Mouse (Mus musculus) E14TG2a.4 (cell line): Measurements from ENCODE around the gene Olfr750.
A peak's percentile ranks its signal among the peaks of the same experiment; 100 is the strongest.
"Not testable (repeated sequence)": the region's sequence is repeated elsewhere in the genome, so short reads cannot be mapped to it uniquely, and the experiment has no call there.

Source experiments
- H3K27me3 ChIP-seq: 2 replicates; pipeline ENCODE4 v1.6.1; 2014; ENCODE audit warnings: low read length, control low read depth; ENCODE audit not compliant: insufficient read depth
- H3K36me3 ChIP-seq: 2 replicates; pipeline ENCODE4 v1.6.1; 2014; ENCODE audit warnings: low read length, control low read depth; ENCODE audit not compliant: insufficient read depth
- H3K4me1 ChIP-seq: replicated peaks from 2 replicates; pipeline ENCODE4 v1.6.1; 2014; ENCODE audit warnings: low read depth, low read length, control low read depth
- H3K4me3 ChIP-seq: replicated peaks from 2 replicates; pipeline ENCODE4 v1.5.1; 2014; ENCODE audit warnings: mild to moderate bottlenecking, low read length
- H3K9me3 ChIP-seq: 2 replicates; pipeline ENCODE4 v1.6.1; 2014; ENCODE audit warnings: low read length, control low read depth
- CTCF ChIP-seq: conservative IDR thresholded peaks from 2 replicates; pipeline ENCODE4 v1.5.1; 2014; ENCODE audit warnings: low read length
- NANOG ChIP-seq: IDR thresholded peaks from 2 replicates; pipeline ENCODE4 v1.6.1; 2014; ENCODE audit warnings: borderline replicate concordance, low read length, mixed read lengths
- POU5F1 ChIP-seq: IDR thresholded peaks from 2 replicates; pipeline ENCODE4 v1.6.1; 2014; ENCODE audit warnings: low read length, borderline replicate concordance

Olfr750 gene

DNA sequence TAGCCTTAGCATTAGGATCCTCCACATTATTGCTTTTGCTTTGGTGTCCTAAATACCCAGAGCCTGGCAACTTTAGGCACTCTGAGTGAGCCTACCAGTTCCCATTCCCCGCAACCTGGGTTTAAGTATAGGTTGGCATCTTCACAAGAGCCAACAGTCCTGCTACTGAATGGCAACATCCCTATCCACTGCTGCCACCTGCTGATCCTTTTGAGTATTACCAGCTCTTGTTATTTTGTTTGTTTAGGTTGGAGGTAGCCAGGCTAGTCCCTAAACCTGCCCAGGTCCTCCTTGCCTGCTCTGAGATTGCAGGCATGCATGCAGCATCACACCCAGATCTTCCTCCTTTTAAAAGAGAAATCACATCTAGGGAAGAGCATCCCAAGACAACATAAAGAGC lies 24.1 kb upstream of the Olfr750 start:
- TF ChIP-seq CTCF = 0 out of 2 replicates have a peak, but pooled peaks have one; percentile 11
- not testable (repeated sequence) for H3K27me3 ChIP-seq, H3K4me3 ChIP-seq, H3K9me3 ChIP-seq, H3K4me1 ChIP-seq, H3K36me3 ChIP-seq

DNA sequence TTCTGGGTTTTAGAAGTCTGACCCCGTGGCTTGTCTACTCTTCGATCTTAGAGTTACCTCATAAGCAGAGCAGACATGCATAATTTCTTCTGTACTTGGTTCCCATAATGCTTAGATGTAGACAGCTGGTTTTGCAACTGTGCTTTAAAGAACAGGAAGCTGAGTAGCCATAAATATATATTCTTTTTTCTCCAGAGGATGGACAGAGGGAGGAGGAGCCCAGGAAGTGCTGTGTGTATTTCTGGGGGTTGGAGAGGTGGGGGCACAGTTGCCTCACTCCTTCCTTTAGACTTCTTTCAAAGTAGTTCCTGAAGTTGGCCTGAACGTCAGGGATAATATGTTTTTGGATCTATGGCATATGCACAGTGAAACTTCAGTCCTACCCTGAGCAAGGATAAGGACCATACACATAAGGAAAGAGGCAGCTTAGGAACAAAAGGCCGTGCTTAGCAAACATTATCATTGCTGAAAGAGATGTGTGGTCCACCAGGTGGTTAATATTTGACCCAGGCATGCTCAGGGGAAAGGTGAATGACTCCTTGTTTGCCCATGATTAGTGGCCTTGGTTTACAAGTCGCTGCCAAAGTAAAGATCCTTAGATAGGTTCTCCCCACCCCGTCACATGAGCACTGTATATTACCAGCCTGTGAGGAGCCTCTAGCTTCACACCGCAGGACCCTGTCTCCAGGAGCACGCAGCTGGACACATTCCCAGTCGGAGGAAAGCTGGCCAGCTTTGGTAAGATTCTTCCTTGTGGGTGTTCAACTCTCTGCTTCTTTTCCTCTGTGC lies 21.7 kb upstream of the Olfr750 start:
- peaks cover 13% of the 10 kb centered on the region for H3K4me1 ChIP-seq
- no peak overlapping the region for H3K4me3 ChIP-seq
- H3K9me3 ChIP-seq = no peaks in the 10 kb centered on the region
- TF ChIP-seq POU5F1 = no peak
- no peaks in the 10 kb centered on the region for H3K36me3 ChIP-seq
- no peaks in the 10 kb centered on the region for H3K27me3 ChIP-seq

DNA sequence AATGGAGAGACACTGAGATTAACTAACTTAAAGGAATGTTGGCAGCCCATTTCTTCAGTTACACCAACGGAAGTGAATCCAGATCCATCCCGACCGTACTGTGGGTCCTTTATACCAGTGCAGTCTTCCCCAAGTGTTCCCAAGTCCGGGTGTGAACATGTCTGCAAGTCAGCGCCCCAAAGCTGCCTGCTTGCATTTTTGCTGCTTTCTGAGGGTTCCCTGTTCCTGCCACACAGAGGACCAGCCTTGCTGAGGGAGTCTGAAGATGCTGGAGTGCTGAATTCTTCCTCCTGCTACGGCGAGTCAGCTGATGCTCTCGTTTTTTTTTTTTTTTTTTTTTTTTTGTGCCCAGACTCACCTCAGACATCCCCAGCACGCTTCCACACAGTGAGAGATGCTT lies 20.7 kb upstream of the Olfr750 start:
- Histone ChIP-seq H3K36me3 (no peaks in the 10 kb centered on the region), H3K27me3 (no peaks in the 10 kb centered on the region), H3K9me3 (no peaks in the 10 kb centered on the region), H3K4me3 (no peak overlapping the region), H3K4me1 (peaks cover 13% of the 10 kb centered on the region)
- TF ChIP-seq NANOG (no peak), POU5F1 (no peak), CTCF (no peak)

- no peaks in the 10 kb centered on the region for H3K27me3 ChIP-seq
- TF ChIP-seq NANOG = no peak
- H3K4me1 ChIP-seq = peaks cover 13% of the 10 kb centered on the region
- H3K36me3 ChIP-seq = no peaks in the 10 kb centered on the region
- no peak overlapping the region for H3K4me3 ChIP-seq
- no peaks in the 10 kb centered on the region for H3K9me3 ChIP-seq
Measured at GRCm38 (mm10) chr14:51094096-51094875, 20.1 kb upstream of the Olfr750 start.

DNA sequence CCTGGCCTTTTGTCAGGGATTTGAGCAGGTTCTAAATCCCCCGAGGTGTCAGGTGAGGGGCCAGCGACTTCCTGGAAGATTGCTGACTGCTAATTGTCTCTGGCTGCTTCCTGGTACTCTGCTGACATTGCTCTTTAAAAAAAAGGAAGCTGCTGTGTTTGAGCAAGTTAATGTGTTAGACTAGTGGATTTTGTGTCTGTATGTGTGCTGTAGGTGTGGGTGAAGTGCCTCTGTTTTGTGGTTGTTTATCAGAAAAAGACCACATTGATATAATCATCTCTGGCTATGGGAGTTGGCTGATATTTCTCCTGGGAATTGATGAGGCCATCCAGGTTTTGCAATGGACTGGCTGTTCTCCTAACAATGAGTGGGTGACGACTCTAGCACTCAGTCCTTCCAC lies 19.3 kb upstream of the Olfr750 start:
- TF ChIP-seq NANOG (no peak), CTCF (no peak), POU5F1 (no peak)
- Histone ChIP-seq H3K36me3 (no peaks in the 10 kb centered on the region), H3K4me3 (no peak overlapping the region), H3K27me3 (no peaks in the 10 kb centered on the region), H3K4me1 (peaks cover 13% of the 10 kb centered on the region), H3K9me3 (no peaks in the 10 kb centered on the region)

DNA sequence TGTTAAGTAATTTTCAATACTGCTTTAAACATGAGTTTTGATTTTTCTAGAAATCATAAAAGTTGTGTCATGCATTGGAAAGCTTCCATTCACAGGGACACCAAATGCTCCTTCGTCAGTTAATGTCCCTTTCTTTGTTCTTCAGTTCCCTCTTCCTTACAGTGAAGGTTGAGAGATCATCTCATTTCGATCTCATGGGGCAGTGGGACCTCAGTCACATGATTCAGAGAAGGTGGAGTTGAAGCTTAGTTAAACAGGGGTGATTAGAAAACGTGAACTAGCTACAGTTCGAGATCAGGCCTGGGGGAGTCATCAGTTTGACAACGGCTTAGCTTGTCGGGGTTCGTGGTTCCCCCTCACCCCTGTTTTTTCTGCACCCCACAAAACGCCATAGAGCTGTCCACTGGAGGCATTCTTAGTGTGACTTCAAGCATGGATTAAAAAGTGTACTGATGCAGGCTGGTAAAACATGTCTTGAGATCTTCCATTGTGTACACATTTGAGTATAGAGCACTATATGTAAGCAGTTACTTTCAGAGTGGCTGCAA lies 17.9 kb upstream of the Olfr750 start:
- Histone ChIP-seq H3K36me3 (no peaks in the 10 kb centered on the region), H3K4me1 (peaks cover 18% of the 10 kb centered on the region), H3K27me3 (no peaks in the 10 kb centered on the region), H3K4me3 (no peak overlapping the region), H3K9me3 (no peaks in the 10 kb centered on the region)
- TF ChIP-seq CTCF (no peak), POU5F1 (no peak), NANOG (no peak)

DNA sequence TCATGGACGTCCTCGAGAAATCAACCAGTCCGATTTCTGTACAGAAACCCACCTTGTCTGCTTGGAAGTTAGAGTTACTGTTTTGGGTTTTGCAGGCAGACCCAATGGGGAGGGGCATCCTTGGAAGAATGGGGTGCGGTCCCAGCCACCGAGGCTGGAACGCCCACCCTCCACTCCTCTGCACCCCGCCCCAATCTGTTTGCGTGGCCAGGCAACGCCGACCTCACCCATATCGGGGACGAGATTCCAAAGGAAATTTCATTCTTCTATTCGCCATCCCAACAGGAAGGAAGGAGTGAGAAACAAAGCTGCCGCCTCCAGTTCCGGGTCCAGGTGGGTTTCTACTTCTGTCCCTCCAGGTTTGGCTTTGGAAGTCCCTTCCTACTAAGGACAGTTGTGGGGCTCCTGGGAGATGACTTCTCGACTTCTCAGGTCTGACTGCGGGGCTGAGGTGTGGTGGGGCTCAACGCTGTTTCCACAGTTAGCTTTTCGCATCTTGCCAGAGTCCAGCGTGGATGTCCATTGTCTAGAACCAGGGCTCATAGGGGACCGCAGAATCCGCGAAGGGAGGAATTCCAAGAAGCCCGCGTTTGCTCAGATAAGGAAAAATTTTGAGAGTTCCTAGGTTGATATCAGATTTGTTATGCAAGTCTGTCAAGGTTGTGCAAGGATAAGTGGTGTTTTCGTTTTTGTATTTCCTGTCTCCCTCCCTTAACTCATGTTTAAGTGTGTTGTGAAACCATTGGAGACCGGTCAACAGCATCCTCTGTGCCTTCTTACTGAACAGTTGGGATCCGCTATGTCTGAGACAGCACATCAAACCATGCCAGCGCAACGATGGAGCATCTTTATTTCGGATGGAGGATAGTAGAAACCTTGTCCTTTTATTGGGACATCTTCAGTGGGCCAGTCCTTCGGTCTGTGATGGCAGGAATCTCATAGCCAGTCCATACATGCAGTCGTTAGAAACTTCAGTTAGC lies 17.0 kb upstream of the Olfr750 start, which contains the start of the genes Rnase4 and Ang:
Rnase4 (plus strand) TSS at position 157 of the 980 bp plus-strand sequence.
Ang (plus strand) TSS at position 230 of the 980 bp plus-strand sequence.
- TF ChIP-seq CTCF = no peak
- no peak for TF ChIP-seq NANOG
- TF ChIP-seq POU5F1 = no peak
- Histone ChIP-seq H3K4me3 (peak within 1 kb of the TSS; percentile 89), H3K36me3 (no peaks in the 10 kb centered on the region), H3K27me3 (no peaks in the 10 kb centered on the region), H3K9me3 (no peaks in the 10 kb centered on the region), H3K4me1 (peaks cover 18% of the 10 kb centered on the region)
